Mouse (Mus musculus): ENCODE data around the gene Ddb1. TPM values are rescaled to one million over a fixed set of nuclear protein-coding genes. Genes with fewer than 3 reads are reported as not detected.

Gene Ddb1
- polyA plus RNA-seq, 1 experiment from 2014 or later = 151 TPM

DNA sequence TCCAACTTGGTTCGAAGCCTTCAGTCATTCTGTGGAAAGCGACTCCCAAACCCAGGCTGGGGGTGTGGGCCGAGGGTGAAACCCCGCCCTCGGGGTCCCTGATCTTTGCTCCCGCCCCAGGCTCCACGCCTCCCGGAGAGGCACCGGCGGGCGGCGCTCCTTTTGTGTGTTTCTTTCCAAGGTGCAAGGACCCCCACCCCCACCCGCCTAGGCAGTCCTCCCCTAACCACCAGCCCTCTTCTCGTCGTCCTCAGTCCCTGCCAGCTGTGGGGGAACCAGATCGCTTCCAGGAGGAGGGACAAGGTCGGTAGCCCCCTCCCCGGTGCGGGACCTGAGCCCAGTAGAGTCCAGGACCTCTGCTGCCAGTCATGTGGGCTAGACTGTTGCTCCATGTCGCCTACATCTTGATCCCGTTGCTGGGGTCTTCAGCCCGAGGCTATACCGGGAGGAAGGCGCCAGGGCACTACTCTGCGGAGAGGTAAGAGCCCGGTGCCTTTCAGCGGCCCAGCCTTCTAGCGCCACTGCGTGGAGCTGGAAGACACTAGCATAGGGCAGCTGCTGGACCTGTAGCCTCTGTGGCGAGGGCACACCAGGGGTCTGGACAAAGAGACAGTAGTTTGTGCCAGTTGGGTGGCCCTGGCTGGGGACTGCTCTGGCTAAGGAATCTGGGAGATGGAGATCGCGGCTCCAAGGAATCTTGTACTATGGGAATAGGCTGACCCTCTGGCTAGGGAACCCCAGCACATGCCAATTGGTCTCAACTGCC lies 29.2 kb downstream of the Ddb1 start, which contains the start of gene Vwce:
Gene Vwce, plus strand, starts transcription at position 108 of the 766 bp plus-strand sequence.
- H3K4me1 ChIP-seq (replicated peaks) = peaks cover 59% of the 10 kb centered on the region
- WGBS (ENCODE audit: insufficient replicate concordance) = 3% methylated on average over 32 of the region's 32 CpGs
- H3K4me2 ChIP-seq = peak within 1 kb of the TSS; percentile 96
- peaks cover 28% of the 10 kb centered on the region for H3K36me3 ChIP-seq (replicated peaks)
- peak within 1 kb of the TSS; percentile 60 for H3K27ac ChIP-seq (replicated peaks)
- no peaks in the 10 kb centered on the region; the same call in 1 of the 2 replicates for H3K27me3 ChIP-seq
- H3K9me3 ChIP-seq (replicated peaks) = no peaks in the 10 kb centered on the region
- ATAC-seq (ENCODE audit: insufficient read depth) = peak; percentile 84
- peak within 1 kb of the TSS; percentile 74 for H3K9ac ChIP-seq
- peak within 1 kb of the TSS; percentile 61 for H3K4me3 ChIP-seq (replicated peaks)

DNA sequence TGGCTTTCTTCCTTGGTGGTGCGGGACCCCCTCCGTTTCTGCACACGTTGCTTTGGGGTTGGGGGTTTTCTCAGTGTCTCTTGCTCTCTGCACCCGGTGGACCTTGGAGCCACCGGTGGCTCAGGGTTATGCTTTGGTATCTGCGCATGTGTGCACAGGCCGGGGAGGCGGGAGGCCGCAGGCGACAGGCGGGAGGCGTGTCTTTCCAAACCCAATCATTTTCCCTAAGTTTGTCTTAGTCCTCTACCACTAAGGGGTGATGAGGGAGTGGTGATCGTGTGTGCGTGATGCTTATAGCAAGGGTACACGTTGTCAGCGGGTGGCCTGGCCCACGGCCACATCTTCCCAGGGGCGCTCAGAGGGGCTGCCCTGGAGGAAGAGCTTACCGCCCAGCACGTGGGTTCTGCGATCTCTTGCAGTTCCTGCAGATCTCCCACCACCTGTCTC lies 29.8 kb downstream of the Ddb1 start:
- peak; percentile 89 for ATAC-seq (ENCODE audit: insufficient read depth)
- Histone ChIP-seq H3K4me2 (peak overlapping the region; percentile 96), H3K36me3 (replicated peaks) (peaks cover 22% of the 10 kb centered on the region), H3K4me1 (replicated peaks) (peaks cover 63% of the 10 kb centered on the region), H3K9me3 (replicated peaks) (no peaks in the 10 kb centered on the region), H3K4me3 (replicated peaks) (peak overlapping the region; percentile 61), H3K27me3 (no peaks in the 10 kb centered on the region; the same call in 1 of the 2 replicates), H3K27ac (replicated peaks) (peak overlapping the region; percentile 60), H3K9ac (peak overlapping the region; percentile 74)
- WGBS (ENCODE audit: insufficient replicate concordance) = 5% methylated on average over 21 of the region's 21 CpGs

DNA sequence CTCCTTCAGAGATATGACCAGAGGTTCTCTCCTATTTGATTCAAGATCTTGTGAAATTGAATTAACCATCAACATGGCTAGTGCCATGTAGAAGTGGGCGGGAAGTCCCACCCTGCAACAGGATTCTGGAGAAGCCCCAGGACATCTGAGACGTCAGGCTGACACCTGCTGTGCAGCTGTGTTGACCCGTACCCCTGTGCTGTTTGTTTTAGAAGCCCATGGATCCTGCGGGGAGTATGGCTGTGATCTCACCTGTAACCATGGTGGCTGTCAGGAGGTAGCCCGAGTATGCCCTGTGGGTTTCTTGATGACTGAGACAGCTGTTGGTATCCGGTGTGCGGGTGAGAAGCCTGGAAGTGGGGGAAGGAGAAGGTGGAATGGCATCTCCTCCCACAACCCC lies 32.7 kb downstream of the Ddb1 start:
- Histone ChIP-seq H3K9me3 (replicated peaks) (no peaks in the 10 kb centered on the region), H3K4me1 (replicated peaks) (peaks cover 75% of the 10 kb centered on the region), H3K27ac (replicated peaks) (0 out of 2 replicates have a peak overlapping the region, but pooled peaks have one; percentile 9), H3K9ac (no peak overlapping the region), H3K27me3 (no peaks in the 10 kb centered on the region; the same call in 1 of the 2 replicates), H3K36me3 (replicated peaks) (no peaks in the 10 kb centered on the region), H3K4me2 (no peak overlapping the region), H3K4me3 (replicated peaks) (no peak overlapping the region)
- ATAC-seq (ENCODE audit: insufficient read depth) = no peak
- WGBS (ENCODE audit: insufficient replicate concordance) = 71% methylated on average over 7 of the region's 7 CpGs

DNA sequence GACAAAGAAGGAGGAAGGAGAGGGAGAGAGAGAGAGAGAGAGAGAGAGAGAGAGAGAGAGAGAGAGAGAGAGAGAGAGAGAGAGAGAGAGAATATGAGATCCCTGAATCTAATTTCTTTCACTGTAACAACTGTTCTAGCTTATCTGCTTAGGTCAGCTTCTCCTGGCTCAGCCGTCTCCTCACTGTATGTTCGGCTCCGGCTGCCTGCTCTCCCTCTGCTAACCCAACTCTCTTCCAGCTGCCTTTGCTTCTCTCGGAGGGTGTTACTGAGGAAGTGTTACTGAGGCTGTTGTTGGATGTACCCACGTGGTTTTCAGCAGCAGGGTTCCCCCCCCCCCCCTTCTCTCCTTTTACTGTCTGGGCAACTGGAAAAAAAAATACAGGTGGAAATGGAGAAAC lies 35.0 kb downstream of the Ddb1 start:
- no peak; the same call in 1 of the 2 replicates for ATAC-seq (ENCODE audit: insufficient read depth)
- peaks cover 58% of the 10 kb centered on the region for H3K4me1 ChIP-seq (replicated peaks)
- H3K27ac ChIP-seq (replicated peaks) = peak overlapping the region; percentile 19
- H3K36me3 ChIP-seq (replicated peaks) = 0 out of 2 replicates have a peak, but pooled peaks cover 6% of the 10 kb centered on the region
- H3K27me3 ChIP-seq = no peaks in the 10 kb centered on the region; the same call in 1 of the 2 replicates
- H3K9ac ChIP-seq = no peak overlapping the region; the same call in 1 of the 2 replicates
- no peaks in the 10 kb centered on the region for H3K9me3 ChIP-seq (replicated peaks)
- no peak overlapping the region for H3K4me3 ChIP-seq (replicated peaks)
- peak overlapping the region; percentile 25 for H3K4me2 ChIP-seq
- 2% methylated on average over 5 of the region's 5 CpGs for WGBS (ENCODE audit: insufficient replicate concordance)

DNA sequence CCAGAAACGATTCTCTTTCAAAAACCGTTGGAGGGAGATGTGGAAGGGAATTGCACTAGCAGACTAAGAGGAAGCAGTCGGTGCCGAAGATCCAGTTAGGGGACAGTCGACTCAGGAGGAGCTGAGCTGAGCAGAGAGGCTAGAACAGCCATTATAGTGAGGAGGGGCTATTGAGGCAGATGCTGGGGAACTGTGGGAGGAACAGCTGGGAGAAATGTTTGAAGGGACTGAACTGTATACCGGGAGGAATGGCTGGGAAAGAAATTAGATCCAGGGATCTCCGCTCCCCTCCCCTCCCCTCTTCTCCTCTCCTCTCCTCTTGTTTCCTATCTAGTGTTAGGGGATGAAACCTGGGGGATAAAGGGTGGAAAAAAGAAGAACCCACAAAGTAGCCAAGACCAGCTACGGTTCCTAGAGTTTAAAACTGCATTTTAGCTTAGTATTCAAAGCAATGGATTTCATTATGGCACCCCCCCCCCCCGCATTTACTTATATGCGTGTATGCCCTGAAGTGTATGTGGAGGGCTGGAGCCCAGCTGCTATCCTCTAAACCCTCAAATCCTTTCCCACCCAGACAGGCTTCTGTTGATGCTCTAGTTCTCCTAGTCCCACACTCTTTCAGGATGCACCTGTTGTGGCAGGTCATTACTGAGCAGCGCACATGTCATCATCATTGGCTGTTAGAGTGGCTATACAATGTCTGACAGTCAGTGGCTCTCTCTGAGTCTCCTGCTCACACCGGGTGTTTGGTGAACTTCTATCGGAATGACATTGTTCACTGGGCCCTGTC lies 35.7 kb downstream of the Ddb1 start:
- H3K27me3 ChIP-seq = no peaks in the 10 kb centered on the region
- peak overlapping the region; percentile 25 for H3K4me2 ChIP-seq
- WGBS (ENCODE audit: insufficient replicate concordance) = 47% methylated on average over 13 of the region's 13 CpGs
- H3K9me3 ChIP-seq (replicated peaks) = no peaks in the 10 kb centered on the region
- no peak overlapping the region; the same call in 1 of the 2 replicates for H3K27ac ChIP-seq (replicated peaks)
- ATAC-seq (ENCODE audit: insufficient read depth) = no peak
- 0 out of 2 replicates have a peak, but pooled peaks cover 6% of the 10 kb centered on the region for H3K36me3 ChIP-seq (replicated peaks)
- H3K4me1 ChIP-seq (replicated peaks) = peaks cover 51% of the 10 kb centered on the region
- H3K4me3 ChIP-seq (replicated peaks) = no peak overlapping the region
- no peak overlapping the region; the same call in 1 of the 2 replicates for H3K9ac ChIP-seq

DNA sequence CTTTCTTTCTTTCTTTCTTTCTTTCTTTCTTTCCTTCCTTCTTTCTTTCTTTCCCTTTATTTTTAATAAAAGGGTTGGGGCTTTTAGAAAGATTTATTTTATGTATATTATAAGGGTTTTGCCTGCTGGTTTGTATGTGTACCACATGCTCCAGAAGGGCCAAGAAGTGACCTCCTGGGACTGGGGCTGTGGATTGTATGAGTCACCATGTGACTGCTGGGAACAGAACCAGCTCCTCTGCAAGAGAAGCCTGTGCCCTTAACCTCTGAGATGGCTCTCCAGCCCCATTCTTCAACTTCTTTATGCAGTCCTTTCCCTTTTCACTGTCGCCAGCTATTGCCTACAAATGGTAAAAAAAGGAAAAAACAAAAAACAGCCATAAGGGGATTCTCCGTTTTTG lies 40.5 kb downstream of the Ddb1 start:
- H3K27me3 ChIP-seq = no peaks in the 10 kb centered on the region
- H3K4me1 ChIP-seq (replicated peaks) = peaks cover 15% of the 10 kb centered on the region
- H3K4me2 ChIP-seq = no peak overlapping the region
- 73% methylated on average over 2 of the region's 2 CpGs for WGBS (ENCODE audit: insufficient replicate concordance)
- no peak for ATAC-seq (ENCODE audit: insufficient read depth)
- no peak overlapping the region for H3K9ac ChIP-seq
- peaks cover 18% of the 10 kb centered on the region; the same call in 1 of the 2 replicates for H3K36me3 ChIP-seq (replicated peaks)
- H3K4me3 ChIP-seq (replicated peaks) = no peak overlapping the region
- H3K9me3 ChIP-seq (replicated peaks) = no peaks in the 10 kb centered on the region
- no peak overlapping the region for H3K27ac ChIP-seq (replicated peaks)

DNA sequence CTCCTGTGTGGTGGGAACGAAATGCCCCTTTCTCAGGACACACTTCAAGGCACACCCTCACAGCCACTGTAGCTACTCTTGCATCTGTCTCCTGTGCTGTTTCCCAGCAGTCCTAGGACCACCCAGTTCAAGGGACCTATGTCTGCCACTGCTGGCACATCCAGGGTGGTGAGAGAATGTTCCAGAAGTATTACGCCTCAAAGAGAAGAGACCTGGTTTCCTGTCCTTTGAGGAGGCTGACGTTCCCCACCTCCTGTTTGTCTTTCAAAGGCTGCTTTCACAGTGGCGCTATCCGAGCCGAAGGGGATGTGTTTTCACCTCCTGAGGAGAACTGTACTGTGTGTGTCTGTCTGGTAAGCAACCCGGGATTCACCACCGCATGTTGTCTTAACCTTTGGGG lies 43.0 kb downstream of the Ddb1 start:
- H3K9me3 ChIP-seq (replicated peaks) = no peaks in the 10 kb centered on the region
- H3K4me3 ChIP-seq (replicated peaks) = no peak overlapping the region
- H3K9ac ChIP-seq = no peak overlapping the region
- peaks cover 14% of the 10 kb centered on the region for H3K4me1 ChIP-seq (replicated peaks)
- WGBS (ENCODE audit: insufficient replicate concordance) = 64% methylated on average over 8 of the region's 8 CpGs
- H3K4me2 ChIP-seq = no peak overlapping the region
- H3K36me3 ChIP-seq (replicated peaks) = peaks cover 18% of the 10 kb centered on the region; the same call in 1 of the 2 replicates
- no peaks in the 10 kb centered on the region for H3K27me3 ChIP-seq
- H3K27ac ChIP-seq (replicated peaks) = no peak overlapping the region
- ATAC-seq (ENCODE audit: insufficient read depth) = no peak

DNA sequence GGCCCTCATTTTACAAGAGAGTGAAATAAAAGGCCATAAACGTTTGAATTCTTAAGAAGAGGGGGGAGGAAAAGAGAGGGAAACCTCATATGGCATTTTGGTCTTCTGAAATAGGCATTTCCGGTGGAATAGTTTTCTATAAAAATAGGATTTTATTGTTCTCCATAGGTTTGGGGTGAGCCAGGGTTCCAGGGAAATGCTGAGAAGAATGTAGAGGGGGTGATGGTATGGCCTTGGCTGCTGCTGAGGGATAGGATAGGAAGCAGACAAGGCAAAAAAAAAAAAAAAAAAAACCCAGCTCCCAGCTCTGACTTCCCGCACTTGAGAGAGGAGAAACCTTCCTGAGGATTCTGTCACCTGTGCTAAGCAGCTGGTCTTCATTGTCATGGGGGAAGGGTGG lies 50.9 kb downstream of the Ddb1 start:
- no peak overlapping the region for H3K4me3 ChIP-seq (replicated peaks)
- peak overlapping the region; percentile 98 for H3K27ac ChIP-seq (replicated peaks)
- no peaks in the 10 kb centered on the region for H3K9me3 ChIP-seq (replicated peaks)
- no peak for ATAC-seq (ENCODE audit: insufficient read depth)
- no peak overlapping the region for H3K4me2 ChIP-seq
- 0 out of 2 replicates have a peak, but pooled peaks cover 8% of the 10 kb centered on the region for H3K36me3 ChIP-seq (replicated peaks)
- H3K4me1 ChIP-seq (replicated peaks) = peaks cover 75% of the 10 kb centered on the region
- no peak overlapping the region for H3K9ac ChIP-seq
- H3K27me3 ChIP-seq = no peaks in the 10 kb centered on the region
- 57% methylated on average over 3 of the region's 3 CpGs for WGBS (ENCODE audit: insufficient replicate concordance)

DNA sequence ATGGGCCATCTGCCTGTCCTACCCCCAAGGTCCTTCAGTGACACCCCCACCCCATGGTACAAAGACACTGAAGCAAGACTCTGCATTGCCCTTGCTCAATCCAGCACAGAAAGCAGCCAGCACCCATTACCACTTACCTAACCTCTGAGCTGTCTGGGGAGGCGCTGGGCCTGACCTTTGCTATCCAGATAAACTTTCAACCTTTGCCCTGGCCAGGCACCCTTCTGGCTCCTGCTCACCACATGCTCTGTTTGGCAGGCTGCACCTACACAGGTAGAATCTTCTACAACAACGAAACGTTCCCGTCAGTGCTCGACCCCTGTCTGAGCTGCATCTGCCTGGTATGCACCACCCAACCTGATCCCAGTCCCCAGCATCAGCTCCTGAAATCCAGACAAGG lies 52.6 kb downstream of the Ddb1 start:
- peaks cover 81% of the 10 kb centered on the region for H3K4me1 ChIP-seq (replicated peaks)
- H3K27ac ChIP-seq (replicated peaks) = peak overlapping the region; percentile 98
- ATAC-seq (ENCODE audit: insufficient read depth) = peak; percentile 43
- no peak overlapping the region for H3K4me3 ChIP-seq (replicated peaks)
- WGBS (ENCODE audit: insufficient replicate concordance) = 65% methylated on average over 5 of the region's 5 CpGs
- H3K9ac ChIP-seq = no peak overlapping the region
- H3K4me2 ChIP-seq = no peak overlapping the region
- H3K27me3 ChIP-seq = no peaks in the 10 kb centered on the region
- H3K9me3 ChIP-seq (replicated peaks) = no peaks in the 10 kb centered on the region
- 0 out of 2 replicates have a peak, but pooled peaks cover 8% of the 10 kb centered on the region for H3K36me3 ChIP-seq (replicated peaks)

DNA sequence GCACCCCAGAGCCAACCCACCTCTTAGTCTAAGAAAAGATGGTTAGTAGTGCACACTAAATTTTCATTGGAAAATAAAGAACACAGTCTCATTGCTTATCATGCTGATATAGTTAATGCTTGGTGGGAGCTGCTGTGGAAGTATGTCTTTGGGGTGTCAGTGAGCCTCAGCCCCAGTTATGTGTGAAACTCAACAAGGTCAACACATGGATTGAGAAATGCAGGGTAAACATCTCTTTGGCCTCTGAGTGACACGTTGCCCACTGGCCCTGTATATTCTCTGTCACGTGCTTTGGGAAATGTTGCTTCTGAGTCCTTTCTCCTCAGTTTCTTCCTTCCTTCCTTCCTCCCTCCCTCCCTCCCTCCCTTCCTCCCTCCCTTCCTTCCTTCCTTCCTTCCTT lies 53.3 kb downstream of the Ddb1 start:
- Histone ChIP-seq H3K4me1 (replicated peaks) (peaks cover 85% of the 10 kb centered on the region), H3K4me3 (replicated peaks) (no peak overlapping the region), H3K27ac (replicated peaks) (peak overlapping the region; percentile 98), H3K9ac (no peak overlapping the region), H3K9me3 (replicated peaks) (no peaks in the 10 kb centered on the region), H3K27me3 (no peaks in the 10 kb centered on the region), H3K36me3 (replicated peaks) (0 out of 2 replicates have a peak, but pooled peaks cover 8% of the 10 kb centered on the region), H3K4me2 (no peak overlapping the region)
- WGBS (ENCODE audit: insufficient replicate concordance) = 55% methylated on average over 2 of the region's 2 CpGs
- ATAC-seq (ENCODE audit: insufficient read depth) = no peak

DNA sequence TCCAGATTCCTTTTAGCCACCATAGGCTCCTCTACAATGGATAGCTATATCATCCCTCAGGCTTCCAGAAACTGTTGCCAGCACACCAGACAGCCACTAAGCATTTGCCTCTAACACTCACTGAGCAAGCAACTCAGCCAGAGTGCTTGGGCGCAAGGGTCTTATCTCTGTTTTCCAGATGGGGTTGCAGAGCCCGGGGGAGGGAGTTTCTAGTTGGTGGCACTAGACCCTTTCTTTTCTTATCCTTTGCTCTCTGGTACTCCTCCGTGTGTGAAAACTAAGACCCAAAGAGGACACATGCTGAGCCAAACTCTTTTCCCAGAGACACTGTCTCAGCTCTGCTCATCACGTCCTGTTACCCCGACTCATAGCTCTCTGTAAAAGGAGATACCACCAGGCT lies 56.2 kb downstream of the Ddb1 start:
- WGBS (ENCODE audit: insufficient replicate concordance) = 23% methylated on average over 5 of the region's 5 CpGs
- Histone ChIP-seq H3K9me3 (replicated peaks) (no peaks in the 10 kb centered on the region), H3K9ac (peak overlapping the region; percentile 47), H3K4me2 (peak overlapping the region; percentile 66), H3K4me1 (replicated peaks) (peaks cover 89% of the 10 kb centered on the region), H3K4me3 (replicated peaks) (peak overlapping the region; percentile 32), H3K27me3 (no peaks in the 10 kb centered on the region), H3K27ac (replicated peaks) (peak overlapping the region; percentile 98), H3K36me3 (replicated peaks) (0 out of 2 replicates have a peak, but pooled peaks cover 3% of the 10 kb centered on the region)
- peak; percentile 87 for ATAC-seq (ENCODE audit: insufficient read depth)
